Mouse (Mus musculus) left cerebral cortex, adult 11 months (tissue): ENCODE results near the gene Prpf40a.

Experiments
- DNase-seq: peaks from one replicate; pipeline ENCODE4 v3.0.0; 2022; ENCODE audit warnings: low spot score

Gene Prpf40a

DNA sequence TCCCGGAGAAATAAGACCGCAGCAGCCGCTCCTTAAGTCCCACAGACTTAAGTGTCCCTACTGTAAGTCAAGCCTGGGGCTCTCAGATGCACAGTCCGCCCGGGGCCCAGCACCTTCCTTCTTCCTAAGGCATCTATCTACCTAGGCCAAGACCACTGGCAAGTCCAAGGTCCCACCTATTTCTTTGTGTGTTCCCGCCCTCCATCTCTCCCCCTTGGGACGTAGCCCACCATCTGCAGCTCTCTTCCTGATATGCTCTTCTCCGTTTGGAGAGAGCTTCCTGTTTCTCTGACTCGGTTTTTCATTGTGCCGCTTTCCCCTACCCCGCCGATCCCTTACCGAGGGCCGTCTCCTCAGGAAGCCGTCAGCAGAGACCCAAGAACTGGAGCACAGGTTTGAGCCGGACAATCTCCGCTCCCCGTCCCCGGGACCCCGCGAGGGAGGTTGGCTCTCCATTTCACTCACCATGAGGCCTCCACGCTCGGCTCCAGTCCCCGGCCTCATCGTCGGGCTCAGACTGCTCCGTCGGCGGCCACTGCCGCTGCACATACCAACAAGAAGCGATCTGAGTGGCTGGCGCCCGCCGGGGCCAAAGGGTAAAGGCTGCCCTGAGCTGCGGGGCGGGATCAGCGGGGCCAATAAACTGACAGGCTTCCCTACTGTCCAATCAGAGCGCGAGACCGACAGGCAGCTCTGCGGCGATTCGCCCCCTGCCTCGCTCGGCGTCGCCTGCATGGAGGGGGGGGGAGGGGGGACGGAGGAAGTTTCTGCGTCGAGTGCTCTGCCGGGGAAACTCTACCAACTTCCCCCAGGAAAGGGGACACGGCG lies at the start of gene Prpf40a:
Gene Prpf40a (minus strand): TSS at position 601 of the 828 bp plus-strand sequence.
- peak; percentile 98 for DNase-seq

DNA sequence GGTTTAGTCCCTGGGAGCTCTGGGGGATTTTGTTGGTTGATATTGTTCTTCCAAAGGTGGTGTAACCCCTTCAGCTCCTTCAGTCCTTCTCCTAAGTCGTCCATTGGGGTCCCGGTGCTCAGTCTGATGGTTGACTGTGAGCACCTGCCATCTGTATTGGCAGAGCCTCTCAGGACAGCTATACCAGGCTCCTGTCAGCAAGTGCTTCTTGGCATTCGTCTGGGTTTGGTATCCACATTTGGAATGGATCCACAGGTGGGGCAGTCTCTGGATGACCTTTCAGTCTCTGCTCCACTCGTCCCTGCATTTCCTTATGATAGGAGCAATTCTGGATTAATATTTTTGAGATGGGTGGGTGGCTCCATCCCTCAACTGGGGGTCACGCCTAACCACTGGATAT lies 31.2 kb upstream of the Prpf40a start:
- DNase-seq: no peak

DNA sequence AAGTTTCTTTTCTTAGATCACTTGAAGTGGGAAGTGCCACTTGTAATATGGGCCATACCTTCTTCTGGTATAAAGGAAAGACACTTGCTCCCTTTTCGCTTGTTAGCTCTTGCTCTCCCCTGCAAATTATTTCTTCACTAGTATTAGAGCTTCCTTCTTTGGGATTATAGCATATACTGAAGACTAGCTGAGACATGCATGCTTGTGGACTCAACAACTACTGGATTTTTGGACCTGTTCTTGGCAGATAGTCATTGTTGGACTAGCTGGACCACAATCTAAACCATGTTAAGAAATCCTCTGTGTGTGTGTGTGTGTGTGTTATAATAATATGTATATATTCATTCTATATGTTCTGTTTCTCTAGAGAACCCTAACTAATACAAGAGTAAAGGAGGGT lies 22.4 kb upstream of the Prpf40a start:
- no peak for DNase-seq

DNA sequence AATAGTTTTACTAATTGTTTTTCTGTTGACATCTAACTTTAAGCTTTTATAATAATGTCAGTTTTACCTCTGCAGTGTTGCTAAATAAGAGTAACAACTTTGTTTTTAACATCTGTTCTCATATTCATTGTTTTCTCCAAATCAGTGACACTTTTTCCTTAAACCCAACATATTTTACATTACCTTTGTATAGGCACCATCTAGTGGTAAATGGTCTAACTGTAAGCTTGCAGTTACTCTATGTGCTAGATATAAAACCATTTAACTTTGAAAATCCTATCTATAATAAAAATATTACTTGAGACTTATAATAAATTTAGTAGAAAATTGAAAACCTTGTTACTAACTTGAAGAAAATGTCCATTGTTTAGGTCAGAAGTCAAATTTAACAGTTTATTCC lies 15.7 kb upstream of the Prpf40a start:
- no peak for DNase-seq

GRCm38 (mm10) chr2:53204373-53205274 lies 13.5 kb upstream of the Prpf40a start:
- DNase-seq: no peak

GRCm38 (mm10) chr2:53200164-53200885 lies 9.2 kb upstream of the Prpf40a start:
- no peak for DNase-seq

DNA sequence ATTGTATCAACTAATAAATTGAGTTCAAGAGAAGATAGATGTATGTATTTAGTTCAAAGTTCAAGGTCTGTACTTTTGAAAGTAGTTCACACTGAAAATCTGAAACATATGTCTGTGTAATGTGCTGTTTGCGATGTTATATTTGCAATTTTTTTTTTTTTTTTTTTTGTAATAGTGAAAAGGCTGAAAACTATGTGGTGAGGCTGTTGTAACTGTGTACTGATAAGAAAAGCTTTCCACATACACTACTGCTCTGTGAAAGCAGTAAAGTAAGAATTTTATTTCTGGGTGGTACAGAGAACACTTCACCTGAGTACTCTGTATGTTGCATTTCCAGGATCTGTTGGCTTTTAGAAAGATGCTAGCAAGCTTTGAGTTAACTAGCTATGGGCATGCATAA lies 8.1 kb upstream of the Prpf40a start:
- DNase-seq: no peak

GRCm38 (mm10) chr2:53196431-53196830 lies 5.3 kb upstream of the Prpf40a start:
- DNase-seq: no peak

- no peak for DNase-seq
Measured at GRCm38 (mm10) chr2:53192386-53192785, 1.3 kb upstream of the Prpf40a start.

GRCm38 (mm10) chr2:53191523-53192220 lies 588 bp upstream of the Prpf40a start, which contains the start of gene Arl6ip6:
Gene Arl6ip6 (plus strand): TSS chr2:53191726.
- peak; percentile 93 for DNase-seq

- no peak for DNase-seq
Measured at GRCm38 (mm10) chr2:53189811-53190210, 1.3 kb downstream of the Prpf40a start.

GRCm38 (mm10) chr2:53179876-53180275 lies 11.2 kb downstream of the Prpf40a start:
- DNase-seq: no peak

DNA sequence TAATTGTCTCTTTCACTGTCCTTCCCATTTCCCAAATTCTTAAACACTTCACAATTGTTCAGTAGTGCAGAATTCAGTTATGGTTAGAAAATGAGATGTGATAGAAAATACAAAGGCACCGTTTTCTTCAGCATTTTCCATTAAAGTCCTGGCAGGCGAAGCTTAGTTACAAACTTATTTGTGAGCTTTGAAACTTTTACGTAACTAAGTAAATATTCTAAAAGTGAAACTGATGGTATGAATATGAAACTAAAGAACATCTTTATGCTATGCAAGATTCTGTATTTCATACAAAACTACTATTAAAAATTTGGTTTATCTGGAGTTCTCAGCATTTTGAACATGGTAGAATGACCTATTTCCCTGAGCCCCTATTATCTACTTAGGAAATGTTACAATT lies 12.1 kb downstream of the Prpf40a start:
- DNase-seq: no peak

DNA sequence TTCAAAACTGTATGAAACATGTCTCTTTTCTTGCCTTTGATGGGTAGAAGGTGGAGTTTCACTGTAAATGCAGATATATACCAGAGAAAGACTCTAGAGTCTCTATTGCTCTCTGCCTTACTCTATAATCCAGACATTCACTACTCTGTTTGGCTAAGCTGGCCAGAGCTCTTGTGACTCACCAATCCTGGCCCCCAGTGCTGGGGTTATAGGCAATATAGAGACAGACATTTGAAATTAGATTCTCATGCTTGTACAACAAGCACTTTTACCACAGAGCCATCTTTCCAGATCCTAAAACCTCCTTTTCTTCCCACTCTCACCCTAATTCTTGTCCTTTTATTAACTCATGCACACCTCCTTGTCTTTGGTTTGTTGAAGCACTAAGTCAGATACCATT lies 17.1 kb downstream of the Prpf40a start:
- no peak for DNase-seq

- DNase-seq: no peak
Measured at GRCm38 (mm10) chr2:53146852-53147251, 44.2 kb downstream of the Prpf40a start.

DNA sequence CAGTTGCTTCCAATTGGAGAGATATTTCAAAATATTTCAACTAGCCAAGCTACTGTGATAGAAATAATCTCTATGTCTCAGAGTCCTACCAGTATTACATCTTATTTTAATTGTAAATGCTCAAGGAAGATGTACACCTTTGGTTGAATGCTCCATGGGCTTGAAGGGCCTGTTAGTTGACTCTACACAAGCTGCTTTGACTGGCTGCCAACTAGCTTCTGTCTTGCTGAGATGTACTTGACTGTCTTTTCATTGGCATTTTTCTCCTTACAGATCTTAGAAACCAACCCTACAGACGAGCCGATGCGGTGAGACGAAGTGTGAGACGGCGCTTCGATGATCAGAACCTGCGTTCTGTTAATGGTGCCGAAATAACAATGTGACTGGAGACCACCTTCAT lies 59.5 kb downstream of the Prpf40a start:
- DNase-seq: no peak

GRCm38 (mm10) chr2:53129070-53129469 lies 62.0 kb downstream of the Prpf40a start:
- no peak for DNase-seq

GRCm38 (mm10) chr2:53125998-53126397 lies 65.1 kb downstream of the Prpf40a start:
- DNase-seq: no peak

- DNase-seq: peak; percentile 45
Measured at GRCm38 (mm10) chr2:53121797-53122196, 69.3 kb downstream of the Prpf40a start.

GRCm38 (mm10) chr2:53108547-53108946 lies 82.5 kb downstream of the Prpf40a start:
- no peak for DNase-seq

DNA sequence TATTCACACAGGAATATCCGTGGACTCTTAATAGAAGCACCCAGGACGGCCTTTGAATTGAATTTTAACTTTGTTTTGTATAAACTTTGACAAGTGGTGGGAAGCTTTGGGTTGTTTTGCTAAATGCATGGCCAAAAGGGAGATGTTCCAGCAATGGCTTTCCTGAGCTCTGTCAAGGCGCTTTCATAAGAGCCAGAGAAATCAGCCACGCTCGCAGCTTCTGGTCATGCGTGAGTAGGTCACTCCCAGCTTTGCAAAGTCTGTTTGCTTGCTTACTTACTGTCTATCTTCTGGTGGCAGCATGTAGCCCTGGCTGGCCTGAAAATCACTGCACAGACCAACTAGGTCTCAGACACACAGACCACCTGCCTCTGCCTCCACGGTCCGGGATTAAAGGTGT lies 84.6 kb downstream of the Prpf40a start:
- no peak for DNase-seq

DNA sequence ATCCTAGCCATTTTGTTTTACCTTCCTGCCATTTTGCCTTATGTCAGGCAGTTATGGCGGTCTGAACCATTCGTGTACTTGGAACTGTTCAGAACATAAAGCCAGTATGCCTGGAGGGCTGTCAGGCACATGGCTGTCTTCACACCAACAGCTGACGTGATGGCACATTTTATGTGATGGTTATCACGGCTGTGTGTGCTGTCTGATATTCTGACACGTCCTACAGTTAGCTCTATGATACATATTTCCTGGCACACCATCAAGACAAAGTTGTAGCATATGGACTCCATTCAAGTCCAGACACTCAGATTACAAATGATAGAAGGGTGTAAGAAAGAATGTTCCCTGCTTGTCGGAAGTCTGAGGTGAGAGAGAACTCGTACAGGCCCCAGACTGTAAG lies 85.0 kb downstream of the Prpf40a start:
- no peak for DNase-seq
